Mouse (Mus musculus): ENCODE measurements around the gene Riok2.

DNA sequence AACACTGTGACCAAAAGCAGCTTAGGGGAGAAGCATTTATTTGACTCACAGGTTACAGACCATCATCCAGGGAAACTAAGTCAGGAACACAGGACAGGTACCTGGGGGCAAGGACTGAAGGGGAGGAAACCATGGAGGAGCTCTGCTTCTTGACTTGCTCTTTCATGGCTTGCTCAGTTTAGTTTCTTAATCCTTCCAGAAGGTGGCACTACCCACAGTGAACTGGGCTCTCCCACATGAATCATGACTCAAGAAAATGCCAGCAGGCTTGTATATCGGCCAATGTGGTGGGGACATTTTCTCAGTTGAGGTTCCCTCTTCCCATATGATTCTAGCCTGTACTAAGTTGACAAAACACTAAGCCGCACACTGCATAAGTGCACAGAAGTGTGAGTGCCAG lies 12.0 kb downstream of the Riok2 start:
- TF ChIP-seq CTCF (IDR thresholded peaks at IDR 0.05; ENCODE audit: low read depth, low read length) (no peak), POLR2A (IDR thresholded peaks at IDR 0.05; ENCODE audit: borderline replicate concordance, low read depth, low read length) (no peak)

Data from bone marrow macrophage, adult 2 months (primary cell).